Mouse (Mus musculus) ovary, adult 18-20 months (tissue): ENCODE measurements around the gene Fdps.
"Not testable (repeated sequence)": the region's sequence is repeated elsewhere in the genome, so short reads cannot be mapped to it uniquely, and the experiment has no call there.

Experiments used
- DNase-seq: peaks from one replicate; pipeline ENCODE4 v3.0.0; 2022; ENCODE audit warnings: low spot score, mixed read lengths

Fdps gene

DNA sequence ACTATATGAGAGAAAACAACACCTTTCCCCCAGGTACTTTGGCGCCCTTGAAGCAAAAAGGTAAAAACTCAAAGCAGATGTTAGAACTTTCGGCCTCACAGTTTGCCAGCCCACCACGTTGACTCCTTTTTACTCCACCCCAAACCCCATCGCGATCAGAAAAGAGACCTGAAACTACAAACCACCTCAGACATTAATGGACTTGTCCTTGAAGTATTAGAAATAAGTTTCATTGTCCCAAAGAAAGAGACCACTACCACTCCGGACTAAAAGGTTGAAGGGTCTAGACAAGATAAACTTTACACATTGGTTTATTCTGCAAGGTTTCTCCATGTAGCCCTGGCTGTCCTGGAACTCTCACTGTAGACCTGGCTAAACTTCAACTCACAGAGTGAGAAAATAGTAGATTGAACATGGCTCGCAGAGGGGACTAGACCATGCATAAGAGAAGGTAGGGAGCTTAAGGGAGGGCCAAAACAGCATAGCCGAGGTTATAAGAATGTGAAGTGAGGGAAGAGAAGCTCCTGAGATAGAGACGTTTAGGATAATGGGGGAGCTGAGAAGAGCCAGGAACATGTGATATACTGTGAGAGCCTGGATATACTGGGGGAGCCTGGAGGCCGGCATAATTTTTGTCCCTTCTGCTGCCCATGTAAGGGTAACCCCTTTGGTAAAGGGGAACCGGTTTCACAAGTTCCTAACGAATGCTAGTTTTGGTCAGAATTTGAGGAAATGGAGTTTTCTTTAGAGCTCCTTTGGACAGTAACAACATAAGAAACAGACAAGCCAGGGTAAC is 934 bp upstream of the Fdps start:
- DNase-seq: no peak

DNA sequence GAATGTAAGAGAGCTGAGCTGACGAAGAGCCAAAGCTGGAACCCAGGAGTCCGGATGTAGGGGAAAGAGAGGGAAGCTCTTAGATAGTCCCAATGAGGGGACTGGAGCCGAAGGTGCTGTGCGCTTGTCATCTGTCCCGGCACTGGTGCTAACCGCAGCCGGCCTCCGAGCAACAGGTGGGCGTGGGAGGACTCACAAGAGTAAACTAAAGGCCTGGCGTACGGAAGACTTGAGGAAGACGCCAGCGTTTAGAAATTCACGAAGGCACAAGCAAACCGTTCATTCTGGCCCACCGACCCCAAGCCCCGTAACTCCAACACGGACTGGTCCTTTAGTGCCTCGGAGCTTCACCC is 324 bp downstream of the Fdps start:
- DNase-seq: no peak

DNA sequence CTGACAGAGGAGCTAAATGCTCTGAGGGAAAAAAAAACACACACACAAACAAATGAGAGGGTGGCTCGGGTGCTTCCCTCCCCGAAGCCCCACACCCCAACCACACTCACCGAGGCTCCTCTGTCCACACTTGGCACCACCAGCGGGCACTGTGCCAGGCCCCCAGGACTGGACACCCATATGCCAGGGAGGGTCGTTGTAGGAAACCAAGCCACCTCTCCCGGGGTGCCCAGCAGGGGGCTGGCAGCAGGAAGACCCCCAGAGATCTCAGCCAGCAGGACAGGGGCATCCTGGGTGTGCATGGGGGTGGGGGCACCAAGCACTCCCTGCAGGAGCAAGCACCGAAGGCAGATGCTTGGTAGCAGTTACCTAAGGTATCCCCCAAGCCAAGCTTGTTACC is 948 bp downstream of the Fdps start, which contains the start of gene Gm43738:
TSS of gene Gm43738 (minus strand) at position 289 of the 400 bp plus-strand sequence.
- no peak for DNase-seq

- DNase-seq: no peak
Measured at GRCm38 (mm10) chr3:89094021-89094420, 7.7 kb downstream of the Fdps start.

GRCm38 (mm10) chr3:89093175-89093574 is 8.6 kb downstream of the Fdps start, which contains the start of gene Rusc1:
Rusc1 (minus strand) TSS chr3:89093311.
- peak; percentile 79 for DNase-seq

- no peak for DNase-seq
Measured at GRCm38 (mm10) chr3:89092509-89093090, 9.2 kb downstream of the Fdps start.

GRCm38 (mm10) chr3:89091811-89092508 is 9.8 kb downstream of the Fdps start:
- DNase-seq: no peak

DNA sequence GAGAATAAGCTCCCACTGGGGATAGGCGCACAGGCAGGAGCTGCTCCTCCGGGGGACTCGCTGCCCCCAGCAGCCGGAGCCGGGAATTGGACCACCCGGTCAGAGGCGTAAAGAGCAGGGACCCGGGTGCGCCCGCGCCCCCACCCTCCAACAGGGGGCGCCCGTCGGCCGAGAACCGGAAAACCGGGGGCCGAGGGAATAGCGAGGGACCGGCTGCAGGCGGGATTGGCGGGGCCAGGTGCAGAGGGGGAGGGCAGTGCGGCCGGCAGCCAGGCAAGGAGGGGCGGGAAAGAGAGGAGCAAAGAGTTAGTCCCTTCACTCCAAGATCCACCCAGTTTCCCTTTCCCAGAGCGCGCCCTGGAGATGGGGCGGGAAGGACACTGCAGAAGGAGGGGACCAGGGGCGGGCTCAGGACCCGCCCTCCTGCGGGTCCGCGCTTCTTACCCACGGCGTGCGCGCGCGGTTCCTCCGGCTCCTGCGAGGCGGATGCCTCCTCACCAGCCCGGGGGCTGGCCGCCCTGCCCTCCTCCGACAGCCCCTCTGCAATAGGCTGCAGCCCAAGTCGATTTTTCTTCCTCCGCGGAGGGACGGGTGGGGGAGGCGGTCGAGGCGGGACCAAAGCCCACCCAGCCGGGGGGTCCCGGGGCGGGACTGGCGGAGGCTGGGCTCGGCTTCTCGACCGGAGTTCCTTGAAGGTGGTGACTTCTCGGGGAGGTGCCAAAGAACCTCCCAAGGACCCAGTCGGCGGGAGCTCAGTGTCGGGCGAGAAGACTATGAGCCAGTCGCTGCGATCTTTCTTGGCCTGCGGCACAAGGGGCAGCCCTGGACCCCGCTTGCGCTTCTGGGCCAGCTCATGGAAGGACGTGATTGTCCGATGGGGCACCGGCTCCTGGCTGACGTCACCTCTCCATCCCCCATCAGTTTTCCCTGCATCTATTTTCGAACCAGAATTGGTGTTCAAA is 10.8 kb downstream of the Fdps start:
- peak; percentile 78 for DNase-seq

DNA sequence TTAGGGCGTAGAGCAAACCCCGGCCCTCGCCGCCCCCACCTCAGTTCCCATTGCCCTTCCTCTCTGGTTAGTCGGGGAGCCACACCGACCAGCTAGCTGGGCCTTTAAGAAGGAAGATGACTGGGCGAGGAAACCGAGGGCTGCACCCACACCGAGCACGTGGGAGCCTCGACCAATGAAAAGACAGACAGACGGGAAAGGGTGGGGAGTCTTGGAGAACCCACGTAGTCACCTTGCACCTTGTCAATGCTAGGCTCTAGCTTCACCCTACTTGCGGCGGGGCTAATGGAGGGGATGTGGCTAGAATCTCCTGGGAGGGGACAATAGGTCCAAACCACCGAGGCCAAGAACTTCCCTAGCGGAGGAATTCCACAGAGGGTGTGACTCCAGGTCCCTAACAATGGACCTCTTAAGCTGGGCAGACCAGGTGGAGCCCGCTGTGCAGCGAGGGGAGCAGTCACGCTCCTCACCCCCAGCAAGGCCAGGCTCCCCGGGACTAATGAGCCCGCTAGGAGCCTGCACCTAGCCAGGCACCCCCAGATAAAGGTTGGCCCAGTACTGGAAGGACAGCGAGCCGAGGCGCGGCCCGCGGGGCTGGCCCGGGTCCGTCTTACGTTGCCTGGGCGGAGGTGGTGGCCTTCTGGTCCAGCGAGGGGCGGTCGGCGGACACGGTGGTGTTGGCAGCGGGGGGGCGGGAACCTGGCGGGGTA is 11.7 kb downstream of the Fdps start:
- DNase-seq: peak; percentile 80

- DNase-seq: no peak
Measured at GRCm38 (mm10) chr3:89088974-89089373, 12.8 kb downstream of the Fdps start.

DNA sequence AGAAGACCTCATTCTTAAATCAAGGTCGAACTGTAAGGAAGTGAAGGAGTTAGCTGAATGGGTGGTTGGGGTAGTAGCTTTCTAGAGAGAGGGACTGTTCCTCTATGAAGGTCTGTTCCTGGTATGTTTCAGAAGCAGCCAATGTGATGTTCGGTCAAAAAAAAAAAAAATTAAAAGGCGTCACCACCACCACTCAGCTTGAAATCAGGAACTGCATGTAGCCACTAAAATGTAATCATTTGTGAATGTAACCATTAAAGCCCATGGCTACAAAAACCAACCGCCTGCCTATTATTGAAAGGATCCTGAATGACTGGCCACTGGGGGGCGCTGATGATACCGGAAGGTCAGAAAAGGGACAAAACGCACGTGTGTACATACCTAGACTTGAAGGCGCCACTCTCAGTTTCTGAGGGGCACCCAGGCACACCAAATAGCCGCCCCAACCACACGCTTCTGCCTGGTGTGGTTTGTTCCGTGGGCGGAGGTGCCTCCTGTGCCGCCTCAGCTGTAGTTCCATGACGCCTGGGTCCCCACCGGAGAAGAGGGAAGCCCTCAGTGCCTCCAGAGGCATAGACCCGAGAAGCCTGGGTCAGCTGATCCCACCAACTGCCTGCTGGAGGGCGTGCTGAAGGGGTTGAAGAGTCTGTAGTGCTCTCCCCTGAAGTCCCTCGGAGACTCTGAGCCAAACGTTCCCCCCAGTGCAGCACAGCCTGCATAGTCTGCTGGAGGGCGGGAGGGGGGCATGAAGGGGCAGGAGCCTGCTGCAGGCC is 14.2 kb downstream of the Fdps start:
- no peak for DNase-seq

GRCm38 (mm10) chr3:89084654-89085190 is 17.0 kb downstream of the Fdps start:
- no peak for DNase-seq

DNA sequence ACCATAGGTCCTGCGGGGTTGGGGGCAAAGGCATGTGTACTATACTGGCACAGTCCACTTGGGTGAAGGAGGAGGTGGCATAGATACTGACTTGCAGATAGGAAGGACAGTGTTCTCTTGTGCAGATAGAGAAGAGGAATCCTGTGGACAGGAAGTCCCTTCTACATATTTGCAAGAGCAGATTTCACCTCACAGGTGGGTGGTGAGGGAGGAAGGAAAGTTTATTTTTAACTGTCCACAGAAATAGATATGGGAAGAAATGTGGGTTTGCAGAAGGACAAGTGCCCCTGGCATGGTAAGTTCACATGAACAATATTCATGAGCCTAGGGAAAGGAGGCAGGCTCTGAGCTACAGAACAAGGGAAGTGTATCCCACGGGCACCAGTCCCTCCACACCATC is 17.6 kb downstream of the Fdps start:
- no peak for DNase-seq

DNA sequence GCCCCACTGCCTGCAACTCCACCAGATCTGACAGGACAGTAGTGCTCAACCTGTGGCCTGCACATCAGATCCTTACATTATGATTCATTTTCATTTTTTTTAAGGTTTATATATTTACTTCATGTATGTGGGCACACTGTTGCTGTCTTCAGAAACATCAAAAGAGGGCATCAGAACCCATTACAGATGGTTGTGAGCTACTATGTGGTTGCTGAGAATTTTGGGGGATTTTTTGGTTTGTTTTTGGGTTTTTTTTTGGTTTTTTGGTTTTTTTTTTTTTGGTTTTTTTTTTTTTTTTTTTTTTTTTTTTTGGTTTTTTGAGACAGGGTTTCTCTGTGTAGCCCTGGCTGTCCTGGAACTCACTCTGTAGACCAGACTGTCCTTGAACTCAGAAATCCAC is 19.5 kb downstream of the Fdps start:
- not testable (repeated sequence) for DNase-seq

GRCm38 (mm10) chr3:89077383-89077782 is 24.4 kb downstream of the Fdps start:
- no peak for DNase-seq

- DNase-seq: no peak
Measured at GRCm38 (mm10) chr3:89067265-89067664, 34.5 kb downstream of the Fdps start.

DNA sequence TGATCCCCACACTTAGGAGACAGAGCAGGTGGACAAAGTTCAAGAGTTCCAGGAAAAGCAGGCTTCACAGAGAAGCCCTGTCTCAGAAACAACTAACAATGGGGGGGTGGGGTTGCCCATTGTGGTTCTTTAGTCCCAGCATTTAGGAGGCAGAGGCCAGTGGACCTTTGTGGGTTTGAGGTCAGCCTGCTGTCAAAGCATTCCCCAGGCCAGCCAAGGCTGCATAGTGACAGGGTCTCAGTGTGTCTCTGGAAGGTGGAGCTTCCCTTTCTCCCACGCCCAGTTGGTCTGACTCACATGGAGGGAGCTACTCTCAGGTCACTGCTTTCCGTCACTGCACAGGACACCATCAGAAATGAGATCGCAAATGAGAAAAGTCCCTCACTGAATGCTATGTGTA is 40.1 kb downstream of the Fdps start:
- no peak for DNase-seq

GRCm38 (mm10) chr3:89058783-89059182 is 43.0 kb downstream of the Fdps start:
- no peak for DNase-seq

GRCm38 (mm10) chr3:89058361-89058760 is 43.4 kb downstream of the Fdps start:
- no peak for DNase-seq
